Mouse (Mus musculus): ENCODE data around the gene Vwa7.
"Not testable (repeated sequence)": the region's sequence is repeated elsewhere in the genome, so short reads cannot be mapped to it uniquely, and the experiment has no call there.

Vwa7 gene

DNA sequence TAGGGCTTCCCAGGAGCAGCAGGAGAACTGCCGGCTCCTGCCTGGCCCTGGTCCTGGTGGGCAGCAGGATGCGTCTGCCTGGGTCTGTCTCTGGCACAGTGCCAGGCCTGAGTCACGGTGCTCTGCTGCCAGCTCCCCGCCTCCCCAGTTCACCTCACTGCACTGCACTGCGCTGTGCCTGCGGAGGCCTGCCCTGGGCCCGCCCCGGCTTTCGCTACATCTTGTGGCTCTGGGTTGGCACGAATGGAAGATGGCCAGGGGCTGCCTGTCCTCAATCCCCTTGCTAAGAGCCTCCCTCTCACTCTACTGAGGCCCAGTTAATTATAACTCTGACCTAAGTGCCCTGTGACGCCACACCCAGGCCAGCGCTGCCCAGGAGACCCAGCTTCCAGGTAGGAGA, at the start of gene Vwa7:
Gene Vwa7, plus strand, starts transcription at position 204 of the 400 bp plus-strand sequence.
- DNase-seq, result no peak

DNA sequence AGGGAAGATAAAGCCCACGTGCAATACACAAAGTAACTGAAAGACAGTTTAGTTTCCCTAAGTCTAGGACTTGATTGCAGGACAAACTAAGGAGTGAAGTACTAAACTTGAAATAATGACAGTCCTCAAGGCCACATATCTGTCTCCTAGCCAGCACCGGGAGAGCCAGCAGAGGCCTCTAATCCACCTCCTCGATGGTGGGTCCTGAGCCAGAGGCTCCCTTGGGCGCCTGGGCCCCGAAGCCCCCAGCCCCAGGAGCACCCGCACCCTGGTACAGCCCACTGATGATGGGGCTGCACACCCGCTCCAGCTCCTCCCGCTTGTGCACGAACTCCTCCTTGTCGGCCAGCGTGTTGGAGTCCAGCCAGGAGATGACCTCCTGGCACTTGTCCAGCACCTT, 46.6 kb upstream of the Vwa7 start, which contains the start of gene Gm20481:
Gene Gm20481, plus strand, starts transcription at position 91 of the 400 bp plus-strand sequence.
- DNase-seq, result not testable (repeated sequence)

DNA sequence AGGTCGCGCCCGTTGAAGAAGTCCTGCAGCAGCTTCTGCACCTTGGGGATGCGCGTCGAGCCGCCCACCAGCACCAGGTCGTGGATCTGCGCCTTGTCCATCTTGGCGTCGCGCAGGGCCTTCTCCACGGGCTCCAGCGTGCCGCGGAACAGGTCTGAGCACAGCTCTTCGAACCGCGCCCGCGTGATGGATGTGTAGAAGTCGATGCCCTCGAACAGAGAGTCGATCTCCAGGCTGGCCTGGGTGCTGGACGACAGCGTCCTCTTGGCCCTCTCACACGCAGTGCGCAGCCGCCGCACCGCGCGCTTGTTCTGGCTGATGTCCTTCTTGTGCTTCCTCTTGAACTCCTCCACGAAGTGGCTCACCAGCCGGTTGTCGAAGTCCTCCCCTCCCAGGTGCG, 45.5 kb upstream of the Vwa7 start:
- DNase-seq, result not testable (repeated sequence)

DNA sequence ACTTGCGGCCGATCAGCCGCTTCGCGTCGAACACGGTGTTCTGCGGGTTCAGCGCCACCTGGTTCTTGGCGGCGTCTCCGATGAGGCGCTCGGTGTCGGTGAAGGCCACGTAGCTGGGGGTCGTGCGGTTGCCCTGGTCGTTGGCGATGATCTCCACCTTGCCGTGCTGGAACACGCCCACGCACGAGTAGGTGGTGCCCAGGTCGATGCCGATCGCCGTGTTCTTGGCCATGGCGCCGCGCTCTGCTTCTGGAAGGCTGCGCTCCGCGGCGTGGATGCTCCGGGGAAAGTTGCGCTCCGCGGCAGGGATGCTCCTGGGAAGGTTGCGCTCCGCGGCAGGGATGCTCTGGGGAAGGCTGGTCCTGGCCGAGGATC, 44.7 kb upstream of the Vwa7 start:
- not testable (repeated sequence) for DNase-seq

DNA sequence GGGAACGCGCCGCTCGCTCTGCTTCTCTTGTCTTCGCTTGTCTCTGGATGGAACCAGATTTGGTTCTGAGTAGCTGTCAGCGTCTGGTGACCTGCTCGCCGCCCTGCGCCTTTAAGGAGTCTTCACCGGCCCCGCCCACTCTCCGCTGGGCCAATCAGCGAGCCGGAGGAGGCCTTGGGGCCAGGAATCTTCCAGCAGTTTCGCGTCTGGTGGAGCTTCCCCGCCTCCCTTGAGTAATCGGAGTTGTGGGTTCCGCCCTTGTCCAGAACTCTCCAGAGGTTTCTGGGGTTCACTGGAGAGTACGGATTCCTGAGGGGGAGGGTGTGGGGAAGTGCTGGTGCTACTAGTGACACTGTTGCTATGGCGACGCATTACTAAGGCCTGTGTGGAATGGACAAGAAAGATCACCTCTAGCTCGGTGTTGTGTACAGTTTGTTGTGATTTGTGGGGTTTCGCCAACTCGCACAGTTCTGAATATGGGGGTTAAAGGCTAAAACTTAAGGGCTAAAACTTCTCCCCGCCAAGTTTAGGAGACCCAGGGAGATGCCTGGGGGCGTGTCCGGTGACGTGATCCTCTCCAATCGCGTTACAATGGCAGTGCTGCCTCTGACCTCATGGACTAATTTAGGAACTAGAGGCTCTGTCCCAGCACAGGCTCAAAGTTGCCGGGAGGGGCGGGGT, 44.2 kb upstream of the Vwa7 start, which contains the start of the genes Hspa1a and Hspa1l:
Gene Hspa1a, minus strand, starts transcription at position 88 of the 681 bp plus-strand sequence.
Gene Hspa1l, plus strand, starts transcription at position 635 of the 681 bp plus-strand sequence.
- peak; percentile 69 for DNase-seq

DNA sequence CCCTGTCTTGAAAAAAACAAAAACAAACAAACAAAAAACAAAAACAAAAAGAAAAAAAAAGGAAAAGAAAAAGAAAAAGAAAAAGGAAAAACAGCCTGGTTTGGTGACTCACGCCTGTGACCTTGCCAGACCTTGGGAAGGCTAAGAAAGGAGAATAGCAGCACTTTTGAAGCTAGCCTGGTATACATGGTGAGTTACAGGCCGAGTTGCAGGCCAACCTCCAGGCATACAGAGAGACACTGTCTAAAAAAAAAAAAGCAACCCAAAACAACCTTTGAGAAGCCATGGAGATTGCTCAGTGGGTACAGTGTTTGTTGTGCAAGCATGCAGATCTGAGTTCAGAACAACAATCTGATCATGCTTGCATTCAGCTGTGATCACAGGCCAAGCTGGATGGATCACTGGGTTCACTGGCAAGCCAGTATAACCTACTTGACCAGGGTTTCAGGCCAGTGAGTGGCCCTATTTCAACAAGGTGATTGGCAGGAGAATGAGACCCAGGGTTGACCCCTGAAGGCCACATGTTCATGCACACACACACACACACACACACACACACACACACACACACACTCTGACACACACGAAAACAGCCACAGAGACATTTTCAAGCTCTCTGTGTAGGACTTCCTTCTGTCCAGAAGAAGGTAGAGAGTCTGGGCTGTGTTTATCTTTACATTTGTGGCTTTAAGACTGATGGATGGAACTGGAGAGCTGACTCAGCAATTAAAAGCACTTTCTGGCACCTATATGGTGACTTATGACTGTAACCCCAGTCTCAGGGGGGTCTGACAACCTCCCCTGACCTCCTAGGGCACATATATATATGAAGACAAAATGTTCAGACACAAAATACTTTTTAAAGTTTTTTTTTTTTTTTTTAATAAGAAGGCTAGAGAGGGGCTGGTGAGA, 40.5 kb upstream of the Vwa7 start:
- no peak for DNase-seq

DNA sequence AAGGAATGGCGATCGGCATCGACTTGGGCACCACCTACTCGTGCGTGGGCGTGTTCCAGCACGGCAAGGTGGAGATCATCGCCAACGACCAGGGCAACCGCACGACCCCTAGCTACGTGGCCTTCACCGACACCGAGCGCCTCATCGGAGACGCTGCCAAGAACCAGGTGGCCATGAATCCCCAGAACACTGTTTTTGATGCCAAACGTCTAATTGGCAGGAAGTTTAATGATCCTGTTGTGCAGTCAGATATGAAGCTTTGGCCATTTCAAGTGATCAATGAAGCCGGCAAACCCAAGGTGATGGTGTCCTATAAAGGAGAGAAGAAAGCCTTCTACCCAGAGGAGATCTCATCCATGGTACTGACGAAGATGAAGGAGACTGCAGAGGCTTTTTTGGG, 39.4 kb upstream of the Vwa7 start:
- DNase-seq, result no peak

DNA sequence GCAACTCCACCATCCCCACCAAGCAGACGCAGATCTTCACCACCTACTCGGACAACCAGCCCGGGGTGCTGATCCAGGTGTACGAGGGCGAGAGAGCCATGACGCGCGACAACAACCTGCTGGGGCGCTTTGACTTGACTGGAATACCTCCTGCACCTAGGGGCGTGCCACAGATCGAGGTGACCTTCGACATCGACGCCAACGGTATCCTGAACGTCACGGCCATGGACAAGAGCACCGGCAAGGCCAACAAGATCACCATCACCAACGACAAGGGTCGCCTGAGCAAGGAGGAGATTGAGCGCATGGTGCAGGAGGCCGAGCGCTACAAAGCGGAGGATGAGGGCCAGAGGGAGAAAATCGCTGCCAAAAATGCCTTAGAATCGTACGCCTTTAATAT, 38.1 kb upstream of the Vwa7 start:
- no peak for DNase-seq

DNA sequence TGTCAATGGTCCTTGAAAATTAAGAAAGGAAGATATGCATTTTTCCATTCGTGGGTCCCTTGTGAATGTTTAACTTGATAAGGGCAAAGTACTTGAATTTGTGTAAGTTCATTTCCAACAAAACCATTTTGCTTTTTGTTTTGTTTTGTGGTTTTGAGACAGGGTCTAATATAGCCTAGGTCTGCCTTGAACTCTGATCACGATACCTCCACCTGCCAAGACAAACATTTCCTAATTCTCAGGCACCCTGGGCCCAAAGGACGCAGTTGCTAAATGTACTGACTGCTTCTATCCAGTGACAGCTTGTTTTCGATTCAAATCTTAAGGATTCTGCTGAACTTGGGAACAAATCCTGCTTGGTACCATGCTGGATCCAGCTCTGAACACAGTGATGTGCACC, 36.7 kb upstream of the Vwa7 start:
- DNase-seq, result no peak

DNA sequence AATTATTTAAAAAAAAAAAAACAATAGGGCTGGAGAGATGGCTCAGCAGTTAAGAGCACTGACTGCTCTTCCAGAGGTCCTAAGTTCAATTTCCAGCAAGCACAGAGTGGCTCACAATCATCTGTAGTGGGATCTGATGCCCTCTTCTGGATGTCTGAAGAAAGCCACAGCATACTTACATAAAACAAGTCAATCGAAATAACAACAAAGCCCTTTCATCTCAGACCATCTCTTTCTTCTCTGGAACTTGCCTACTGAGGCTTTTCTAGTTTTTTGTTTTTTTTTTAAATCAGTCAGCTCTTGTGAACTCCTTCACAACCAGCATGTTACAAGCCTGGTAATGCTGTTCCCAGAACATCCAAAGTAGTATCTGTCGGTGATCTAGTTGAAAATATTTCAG, 35.7 kb upstream of the Vwa7 start:
- DNase-seq, result no peak

DNA sequence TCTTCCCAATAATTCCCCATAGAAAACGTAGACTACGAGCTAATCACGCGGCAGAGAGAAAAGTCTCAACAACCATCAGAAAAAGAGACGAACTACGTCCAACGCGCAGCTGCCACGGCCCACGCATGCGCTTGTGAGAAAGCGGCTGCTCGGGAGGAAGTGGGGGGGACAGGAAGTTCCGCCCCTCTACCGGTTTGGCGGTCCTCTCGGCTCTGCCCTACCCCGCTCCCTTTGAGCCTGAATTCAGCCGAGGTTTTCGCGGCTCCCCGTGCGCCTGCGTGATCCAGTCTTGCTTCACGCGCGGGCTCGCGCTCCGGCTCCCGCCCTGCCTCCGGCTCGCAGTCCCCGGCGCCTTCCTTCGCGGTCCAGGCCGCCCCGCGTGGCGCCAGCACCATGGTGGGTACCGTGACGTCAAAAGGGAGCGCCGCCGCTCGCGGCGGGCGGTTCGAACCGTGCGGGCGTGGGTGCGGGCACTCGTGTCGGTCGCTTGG, 34.6 kb upstream of the Vwa7 start, which contains the start of gene Lsm2:
Gene Lsm2, plus strand, starts transcription at position 173 of the 491 bp plus-strand sequence.
- peak; percentile 92 for DNase-seq

DNA sequence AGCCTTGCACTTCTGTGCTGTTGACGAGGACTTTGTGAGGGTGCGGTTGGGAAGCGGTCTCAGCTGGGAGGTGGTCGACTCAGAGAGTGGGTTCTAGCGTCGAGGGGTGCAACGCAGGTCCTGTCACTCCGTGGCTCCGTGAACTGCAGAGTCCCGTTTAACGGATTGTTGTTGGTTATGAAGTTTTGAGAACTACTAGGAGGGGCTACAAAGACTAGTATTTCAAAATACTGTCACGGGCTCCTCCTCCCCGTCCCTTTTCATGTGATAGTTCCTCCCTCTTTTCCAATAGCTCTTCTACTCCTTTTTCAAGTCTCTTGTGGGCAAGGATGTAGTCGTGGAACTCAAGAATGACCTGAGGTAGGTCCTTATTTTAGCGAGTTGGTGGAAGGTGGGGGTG, 34.1 kb upstream of the Vwa7 start:
- no peak for DNase-seq

DNA sequence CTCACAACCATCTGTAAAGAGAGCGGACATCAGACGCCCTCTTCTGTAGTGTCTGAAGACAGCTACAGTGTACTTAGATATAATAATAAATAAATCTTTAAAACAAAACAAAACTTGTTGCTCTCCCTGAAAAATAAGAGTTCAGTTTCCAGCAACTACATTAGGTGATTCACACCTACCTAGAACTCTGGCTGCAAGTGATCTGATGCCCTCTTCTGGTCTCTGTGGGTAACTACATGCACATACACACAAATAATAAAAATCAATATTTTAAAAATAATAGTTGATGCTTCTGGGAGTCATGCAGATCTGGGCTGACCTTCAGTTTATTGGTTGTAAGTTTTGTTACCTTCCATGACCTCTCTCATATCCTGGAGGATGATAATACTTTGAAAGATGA, 32.2 kb upstream of the Vwa7 start:
- DNase-seq, result no peak

DNA sequence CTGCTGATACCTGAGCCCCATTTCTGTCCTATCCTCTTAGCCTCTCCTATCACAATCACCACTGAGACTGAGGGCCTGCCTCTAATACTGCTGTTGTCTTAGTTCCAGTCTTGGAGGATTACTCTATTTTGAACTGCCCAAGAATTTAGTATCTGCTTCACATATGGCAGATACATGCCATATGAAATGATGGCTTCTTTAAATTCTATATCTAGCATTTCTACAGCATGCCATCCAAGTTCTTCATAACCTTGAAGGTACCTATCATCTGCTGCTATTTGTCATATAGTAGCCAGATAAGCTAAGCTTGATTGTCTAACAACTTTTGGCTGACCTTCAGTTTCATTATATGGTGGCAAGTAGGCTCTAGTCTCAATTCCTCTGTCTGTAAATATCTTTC, 21.6 kb upstream of the Vwa7 start:
- no peak for DNase-seq

DNA sequence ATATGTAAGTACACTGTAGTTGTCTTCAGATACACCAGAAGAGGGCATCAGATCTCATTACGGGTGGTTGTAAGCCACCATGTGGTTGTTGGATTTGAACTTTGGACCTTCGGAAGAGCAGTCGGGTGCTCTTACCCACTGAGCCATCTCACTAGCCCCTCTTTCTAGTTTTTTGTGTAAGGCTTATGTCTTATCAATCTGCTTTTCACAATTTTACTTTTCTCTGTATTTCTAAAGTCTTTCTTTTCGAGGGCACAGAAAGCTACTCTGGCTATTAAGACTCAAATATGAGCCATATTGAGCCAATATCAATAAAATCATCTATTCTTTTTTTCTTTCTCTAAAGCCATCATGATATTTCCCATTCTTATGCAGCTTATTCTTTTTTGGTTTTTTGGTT, 21.2 kb upstream of the Vwa7 start:
- not testable (repeated sequence) for DNase-seq

DNA sequence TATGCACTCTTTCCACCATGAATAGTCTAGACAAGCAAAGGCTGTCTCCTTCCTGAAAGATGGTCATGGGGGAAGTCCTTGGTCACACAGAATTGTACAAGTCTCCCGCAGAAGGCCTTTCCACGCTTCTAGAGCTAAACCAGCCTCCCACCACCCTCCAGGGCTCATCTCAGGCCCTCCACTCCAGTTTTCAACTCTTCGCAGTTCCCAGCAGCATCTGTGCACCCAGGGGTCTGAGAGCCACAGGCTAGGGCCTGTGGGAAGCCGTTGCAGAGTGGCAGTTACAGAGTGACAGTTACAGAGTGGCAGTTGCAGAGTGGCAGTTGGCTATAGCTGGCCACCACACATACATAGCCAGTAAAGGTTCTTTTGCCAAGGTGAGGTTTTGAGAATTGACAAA, 20.5 kb upstream of the Vwa7 start:
- DNase-seq, result not testable (repeated sequence)

DNA sequence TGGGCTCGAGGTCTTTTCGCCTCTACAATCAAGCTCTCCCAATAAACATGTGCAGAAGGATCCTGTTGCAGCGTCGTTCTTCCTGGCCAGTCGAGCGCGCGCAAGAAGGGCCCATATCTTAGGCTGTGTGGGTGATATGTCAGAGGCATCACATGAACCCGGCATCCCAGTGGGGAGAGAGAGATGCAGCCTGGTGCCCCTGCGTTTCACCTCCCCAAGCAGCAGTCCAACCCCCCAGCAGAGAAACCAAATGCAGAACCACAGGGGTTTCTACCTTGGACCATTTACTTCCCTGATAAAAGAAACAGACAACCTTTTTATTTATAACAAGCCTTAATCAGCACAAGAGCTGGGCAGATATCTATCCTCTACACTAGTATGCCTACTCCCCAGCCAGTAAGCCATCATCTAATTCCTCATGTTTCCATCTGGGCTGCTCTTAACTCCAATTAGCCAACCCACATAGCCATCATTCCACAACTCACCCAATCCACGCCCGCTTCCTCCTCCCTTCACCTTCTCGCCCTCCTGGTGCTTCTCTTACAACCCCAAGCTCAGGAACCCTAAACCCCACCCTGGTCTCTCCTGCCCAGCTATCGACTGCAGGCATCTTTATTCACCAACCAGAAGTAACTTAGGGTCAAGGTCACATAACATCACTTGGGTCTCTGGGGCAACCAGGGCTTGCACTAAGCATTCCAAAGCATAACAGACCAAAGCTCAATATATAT, 19.8 kb upstream of the Vwa7 start:
- DNase-seq, result no peak

DNA sequence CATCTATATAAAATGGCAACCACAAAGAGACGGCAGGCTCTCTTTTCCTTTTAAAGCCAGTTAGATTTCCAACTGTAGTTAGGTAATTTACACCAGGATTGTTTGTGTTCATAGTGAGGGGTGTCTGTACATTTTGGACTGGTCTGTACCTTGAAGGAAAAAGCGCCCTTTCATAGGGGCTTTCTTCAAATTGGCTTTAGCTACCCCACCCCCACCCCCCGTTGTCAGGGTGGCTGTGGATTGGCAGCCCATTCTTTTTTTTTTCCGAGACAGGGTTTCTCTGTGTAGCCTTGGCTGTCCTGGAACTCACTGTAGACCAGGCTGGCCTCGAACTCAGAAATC, 19.3 kb upstream of the Vwa7 start:
- DNase-seq, result no peak

DNA sequence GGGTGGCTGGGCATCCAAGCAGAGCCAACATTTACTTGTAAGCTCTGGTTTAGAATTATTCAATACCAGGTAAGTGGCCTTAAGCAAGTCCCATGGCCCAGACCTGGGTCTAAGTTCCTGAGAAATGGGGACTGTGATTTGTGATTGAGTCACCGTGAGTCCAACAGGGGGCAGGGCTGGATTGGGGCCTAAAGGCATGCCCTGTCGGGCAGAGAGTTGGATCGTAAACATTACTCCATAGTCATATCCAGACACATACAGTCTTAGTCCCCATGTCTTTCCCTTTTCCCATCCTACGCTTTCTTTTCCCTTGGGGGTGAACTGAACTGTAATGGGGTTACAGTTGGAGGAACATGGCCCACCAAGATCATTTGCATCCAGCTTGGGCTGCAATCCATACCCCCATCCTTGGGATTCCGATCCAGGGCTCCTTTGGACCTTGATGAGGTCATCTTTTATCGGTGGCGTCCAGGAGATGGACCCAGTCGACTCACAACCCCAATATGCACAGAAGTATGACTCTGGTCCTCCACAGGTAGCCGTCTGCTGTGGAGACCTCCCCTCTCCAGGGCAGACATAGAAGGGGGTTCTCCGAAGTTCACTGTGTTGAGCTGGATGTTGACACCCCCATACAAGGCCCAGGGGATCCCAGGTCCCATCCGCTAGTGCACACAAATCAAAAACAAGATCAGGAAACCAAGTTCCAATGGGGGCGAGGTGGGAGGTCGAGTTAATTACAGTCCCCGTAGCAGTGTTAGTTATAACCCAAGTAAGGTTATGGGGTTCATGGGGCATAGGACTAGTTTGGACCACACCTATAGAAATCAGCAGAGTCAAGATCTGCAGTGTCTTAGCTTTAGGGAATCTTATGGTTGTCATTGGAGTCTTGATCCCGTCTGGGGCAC, 17.6 kb upstream of the Vwa7 start:
- no peak for DNase-seq

DNA sequence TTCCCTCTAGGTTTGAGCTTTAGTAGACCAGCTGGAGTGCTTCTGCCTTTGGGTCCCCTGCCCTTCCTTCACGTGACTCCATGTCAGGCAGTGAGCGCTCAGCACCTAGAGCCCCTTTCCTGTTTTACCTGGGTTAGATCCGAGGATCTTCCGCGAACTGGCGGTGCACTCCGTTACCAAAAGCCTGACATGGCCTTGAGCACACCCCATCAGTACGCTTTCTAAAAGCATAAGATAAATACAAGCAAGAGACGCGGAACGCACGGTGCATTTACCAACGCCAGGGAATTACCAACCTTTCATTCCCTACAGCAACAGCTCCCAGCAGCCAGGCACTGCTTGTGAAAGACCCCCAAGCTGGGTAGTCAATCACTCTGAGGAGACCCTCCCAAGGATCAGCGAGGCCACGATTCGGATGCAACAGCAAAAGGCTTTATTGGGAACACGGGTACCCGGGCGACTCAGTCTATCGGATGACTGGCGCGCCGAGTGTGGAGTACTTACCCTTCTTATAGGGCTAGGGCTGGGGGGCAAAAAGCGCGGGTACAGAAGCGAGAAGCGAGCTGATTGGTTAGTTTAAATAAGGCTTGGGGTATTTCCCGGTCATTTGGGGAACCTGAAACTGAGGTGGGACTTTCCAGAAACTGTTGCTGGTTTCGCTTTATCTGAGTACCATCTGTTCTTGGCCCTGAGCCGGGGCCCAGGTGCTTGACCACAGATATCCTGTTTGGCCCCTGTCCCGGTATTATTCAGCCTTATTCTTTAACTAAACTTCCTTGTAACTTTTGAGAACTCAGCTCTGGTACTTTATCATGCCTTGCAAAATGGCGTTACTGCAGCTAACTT, 16.3 kb upstream of the Vwa7 start:
- peak; percentile 70 for DNase-seq
